Mouse (Mus musculus) common myeloid progenitor, adult 5-6 weeks (primary cell): ENCODE data around the gene Il5. TPM values are rescaled to one million over a fixed set of nuclear protein-coding genes. Genes with fewer than 3 reads are reported as not detected.

Source experiments
- ATAC-seq: replicated peaks from 2 replicates; pipeline ENCODE4 v1.8.0; 2016; ENCODE audit warnings: low read depth, mild to moderate bottlenecking, moderate TSS enrichment, inconsistent platforms; ENCODE audit not compliant: poor library complexity, severe bottlenecking
- total RNA-seq: library from RNA; stranded (forward); fragments of 200-1000, 187-1606 nt; gene quantifications from 2 replicates; pipeline ENCODE4 v1.2.3, GENCODE M21; 2017

Il5 gene
- total RNA-seq, 1 experiment from 2014 or later: not detected

DNA sequence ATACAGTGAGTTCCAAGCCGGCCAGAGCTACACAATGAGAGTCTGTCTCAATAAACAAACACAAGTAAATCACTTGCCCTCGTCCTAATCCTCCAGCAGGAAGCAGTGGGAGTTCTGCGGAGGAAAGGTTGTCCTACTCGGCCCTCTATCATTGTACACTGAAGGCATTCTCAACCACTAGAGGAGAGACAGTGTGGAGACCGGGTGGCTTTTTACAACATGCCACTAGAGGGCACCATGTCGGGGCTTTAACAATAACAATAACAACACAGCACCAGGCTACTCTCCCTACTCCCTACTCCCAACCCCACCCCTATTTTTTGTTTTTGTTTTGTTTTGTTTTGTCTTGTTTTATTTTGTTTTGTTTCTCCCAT lies 17.0 kb downstream of the Il5 start:
- ATAC-seq: peak; percentile 72

DNA sequence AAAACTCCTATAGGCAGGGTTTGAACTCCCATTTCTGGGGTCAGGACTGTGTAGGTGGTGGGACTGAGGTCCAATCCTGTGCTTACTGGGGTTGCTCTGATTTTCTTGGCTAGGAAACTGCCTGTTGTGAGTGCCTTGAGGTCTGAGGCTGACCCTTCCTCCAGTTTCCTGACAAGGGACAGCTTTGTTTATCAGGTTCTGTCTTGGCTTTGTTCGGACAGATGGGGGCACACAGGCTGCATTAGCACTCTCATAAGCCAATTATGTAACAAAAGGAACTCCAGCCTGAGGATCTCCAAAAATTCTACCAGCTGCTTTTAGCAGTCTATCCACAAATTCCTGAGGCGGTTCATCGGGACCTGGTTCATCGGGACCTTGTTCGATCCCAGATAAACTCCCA lies 21.8 kb downstream of the Il5 start:
- no peak for ATAC-seq

DNA sequence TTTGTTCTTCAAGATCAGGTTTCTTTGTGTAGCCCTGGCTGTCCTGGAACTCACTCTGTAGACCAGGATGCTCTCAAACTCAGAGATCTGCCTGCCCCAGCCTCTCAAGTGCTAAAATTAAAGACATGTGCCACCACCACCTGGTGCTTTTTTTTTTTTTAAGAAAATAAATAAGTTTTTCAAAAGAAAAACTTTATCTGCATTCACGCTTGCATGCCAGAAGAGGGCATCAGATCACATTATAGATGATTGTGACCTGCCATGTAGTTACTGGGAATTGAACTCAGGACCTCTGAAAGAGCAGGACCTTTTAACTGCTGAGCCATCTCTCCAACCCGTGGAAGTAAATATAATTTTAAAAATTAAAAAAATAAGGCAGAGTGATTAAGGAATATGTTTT lies 24.7 kb downstream of the Il5 start:
- ATAC-seq: no peak

DNA sequence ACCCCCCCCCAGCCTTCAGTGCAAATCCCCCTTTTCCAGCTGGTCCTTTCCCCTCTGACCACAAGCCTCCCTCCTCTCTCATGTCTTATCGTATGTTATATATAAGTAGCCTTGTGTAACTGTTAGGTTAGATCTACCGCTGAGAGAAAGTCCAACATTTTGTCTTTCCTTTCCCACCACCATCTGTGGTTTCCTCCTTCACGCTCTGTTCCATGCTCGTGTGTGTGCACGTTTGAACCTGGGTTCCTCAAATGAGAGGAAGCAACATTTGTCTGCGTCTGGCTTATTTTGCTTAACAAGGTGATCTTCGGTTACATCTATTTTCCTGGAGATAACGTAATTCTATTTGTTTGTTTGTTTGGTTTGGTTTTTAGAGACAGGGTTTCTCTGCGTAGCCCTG lies 27.4 kb downstream of the Il5 start:
- ATAC-seq: peak; percentile 63

- ATAC-seq: peak; percentile 77
Measured at GRCm38 (mm10) chr11:53748614-53749013, 28.0 kb downstream of the Il5 start.

DNA sequence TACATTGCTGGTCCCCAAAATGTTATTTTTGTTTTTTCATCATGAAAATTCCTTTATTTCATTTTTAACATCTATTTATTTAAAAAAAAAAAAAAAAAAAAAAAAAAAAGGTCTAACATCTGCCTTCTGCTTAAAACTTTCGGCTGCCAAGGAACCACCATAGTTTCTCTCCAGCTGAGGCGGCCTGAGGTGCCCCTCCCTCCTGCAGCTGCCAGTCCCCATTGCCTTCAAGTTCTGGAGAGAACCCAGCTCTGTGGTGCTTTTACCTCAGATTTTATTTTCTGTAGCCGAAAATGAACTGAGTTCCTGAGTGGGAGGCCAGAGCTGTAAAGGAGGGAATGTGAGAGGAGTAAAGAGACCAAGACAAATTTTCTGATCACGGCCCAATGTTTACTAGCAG lies 28.7 kb downstream of the Il5 start:
- ATAC-seq: no peak

DNA sequence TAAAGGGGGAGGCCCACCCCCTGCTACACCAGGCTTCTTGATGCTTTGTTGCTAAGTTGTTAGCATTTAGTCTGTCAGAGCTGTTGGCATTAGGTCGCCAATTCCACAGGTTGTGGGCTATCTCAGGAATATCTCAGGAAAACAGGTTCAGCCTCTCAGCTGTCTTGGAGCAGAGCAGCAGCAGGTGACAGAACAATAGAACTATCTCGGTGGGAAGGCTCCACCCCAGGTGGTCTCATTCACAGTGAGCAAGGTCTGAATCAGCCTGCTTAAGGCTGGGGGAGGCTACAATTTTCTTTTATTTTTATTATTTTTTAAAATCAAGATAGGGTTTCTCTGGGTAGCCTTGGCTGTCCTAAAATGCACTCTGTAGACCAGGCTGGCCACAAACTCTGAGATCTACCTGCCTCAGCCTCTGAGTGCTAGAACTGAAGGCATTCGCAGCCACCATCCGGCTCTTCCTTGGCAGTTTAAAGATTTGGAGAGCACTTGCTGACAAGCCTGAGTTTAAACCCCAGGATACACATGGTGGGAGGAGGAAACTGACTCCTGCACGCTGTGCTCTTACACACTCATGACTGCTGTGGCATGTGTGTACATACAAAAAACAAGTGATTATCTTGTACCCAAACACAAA lies 29.2 kb downstream of the Il5 start:
- no peak for ATAC-seq

DNA sequence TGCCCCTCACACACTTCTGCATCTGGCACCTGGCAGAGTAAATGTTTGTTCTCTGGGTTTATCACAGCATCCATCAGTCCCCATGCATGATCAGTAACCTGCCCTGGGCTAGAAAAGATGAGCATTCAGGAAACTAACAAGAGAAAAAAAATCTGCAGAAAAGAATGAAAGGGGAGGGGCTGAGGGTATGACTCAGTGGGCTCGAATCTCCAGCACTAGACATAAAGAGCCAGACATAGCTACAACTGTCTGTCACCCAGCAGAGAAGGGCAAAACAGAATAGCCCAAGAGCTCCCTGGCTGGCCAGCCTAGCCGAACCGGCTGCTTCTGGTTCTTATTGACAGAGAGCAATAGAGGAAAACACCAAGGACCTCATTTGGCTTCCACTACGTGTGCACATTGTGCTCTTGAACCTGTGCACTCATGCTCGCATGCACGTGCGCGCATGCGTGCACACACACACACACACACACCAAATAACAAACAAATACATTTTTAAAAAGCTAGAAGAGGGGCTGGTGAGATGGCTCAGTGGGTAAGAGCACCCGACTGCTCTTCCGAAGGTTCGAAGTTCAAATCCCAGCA lies 34.5 kb downstream of the Il5 start:
- no peak for ATAC-seq

DNA sequence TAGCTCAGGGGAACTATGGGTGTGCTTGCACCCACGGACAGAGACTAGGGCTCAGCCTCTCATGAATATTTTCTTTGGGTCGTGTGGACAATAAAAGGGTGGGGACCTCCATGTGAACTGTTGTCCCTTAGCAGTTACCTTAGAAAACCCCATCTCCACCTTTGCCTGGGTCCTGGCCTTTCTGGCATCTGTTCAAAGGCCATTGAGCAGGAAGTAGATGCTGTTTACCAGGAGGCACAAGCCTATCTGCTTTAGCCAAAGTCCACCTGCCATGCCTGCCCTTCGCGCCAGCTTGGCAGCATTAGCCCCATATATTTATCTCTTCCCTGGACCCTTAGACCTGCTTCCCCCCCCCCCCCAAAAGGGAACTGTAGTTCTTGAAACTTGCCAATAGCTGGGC lies 37.0 kb downstream of the Il5 start:
- no peak for ATAC-seq

GRCm38 (mm10) chr11:53758033-53758432 lies 37.4 kb downstream of the Il5 start:
- ATAC-seq: 0 out of 2 replicates have a peak, but pooled peaks have one; percentile 36

- ATAC-seq: no peak
Measured at GRCm38 (mm10) chr11:53758791-53759351, 38.3 kb downstream of the Il5 start.

- ATAC-seq: no peak
Measured at GRCm38 (mm10) chr11:53759545-53760406, 39.2 kb downstream of the Il5 start.

DNA sequence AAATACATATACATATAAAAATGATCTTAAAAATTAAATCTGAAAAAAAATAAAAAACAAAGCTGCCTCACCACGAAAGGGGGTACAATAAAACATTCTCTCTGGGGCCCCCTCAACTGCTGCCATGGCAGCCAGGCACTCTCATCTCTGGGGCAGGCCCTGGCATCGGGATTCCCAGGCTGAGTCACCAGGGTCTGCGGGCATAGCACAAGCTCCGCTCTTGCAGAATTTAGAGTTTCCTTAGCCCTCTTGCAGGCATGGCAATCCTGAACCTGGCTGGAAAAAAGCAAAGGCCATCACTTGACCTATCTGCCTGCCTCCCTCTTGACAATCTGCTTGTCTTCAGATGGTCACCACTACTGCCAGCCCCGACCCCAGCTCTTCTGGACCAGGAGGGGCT lies 40.7 kb downstream of the Il5 start:
- no peak for ATAC-seq

DNA sequence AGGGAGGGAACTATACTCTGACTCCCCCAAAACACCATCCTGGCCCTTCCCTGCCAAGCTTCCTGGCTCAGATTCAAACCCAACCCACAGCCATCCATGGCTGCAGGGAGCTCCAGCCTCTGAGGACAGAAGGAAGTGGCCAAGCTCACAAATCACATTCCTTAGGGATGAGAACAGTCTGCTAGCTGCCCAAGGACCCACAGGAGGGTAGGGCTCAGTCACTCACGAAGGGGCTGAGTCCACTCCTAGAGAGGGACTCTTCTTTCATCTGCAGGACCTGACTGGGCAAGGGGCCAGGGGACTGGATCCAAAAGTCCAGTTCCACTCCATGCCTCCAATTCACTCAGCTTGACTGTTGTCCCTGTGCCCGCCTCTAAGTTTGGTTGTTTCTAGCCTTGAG lies 41.2 kb downstream of the Il5 start:
- ATAC-seq: no peak

DNA sequence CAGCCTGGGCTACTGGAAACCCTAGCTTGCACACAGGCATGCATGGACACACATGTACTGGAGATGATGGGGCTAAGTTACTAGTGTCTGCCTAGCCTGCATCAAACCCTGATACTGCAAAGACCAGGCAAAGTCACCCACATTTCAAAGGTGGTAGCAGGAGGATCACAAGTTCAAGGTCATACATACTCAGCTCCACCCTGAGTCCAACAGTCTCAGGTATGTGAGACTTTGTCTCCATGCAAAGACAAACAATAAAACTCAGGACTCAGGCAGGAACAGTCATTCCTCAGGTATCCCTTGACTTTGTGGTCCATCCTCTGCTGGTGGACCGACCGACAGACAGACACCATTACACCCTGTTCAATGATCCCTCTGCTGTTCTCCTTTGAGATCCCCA lies 41.8 kb downstream of the Il5 start:
- ATAC-seq: no peak

DNA sequence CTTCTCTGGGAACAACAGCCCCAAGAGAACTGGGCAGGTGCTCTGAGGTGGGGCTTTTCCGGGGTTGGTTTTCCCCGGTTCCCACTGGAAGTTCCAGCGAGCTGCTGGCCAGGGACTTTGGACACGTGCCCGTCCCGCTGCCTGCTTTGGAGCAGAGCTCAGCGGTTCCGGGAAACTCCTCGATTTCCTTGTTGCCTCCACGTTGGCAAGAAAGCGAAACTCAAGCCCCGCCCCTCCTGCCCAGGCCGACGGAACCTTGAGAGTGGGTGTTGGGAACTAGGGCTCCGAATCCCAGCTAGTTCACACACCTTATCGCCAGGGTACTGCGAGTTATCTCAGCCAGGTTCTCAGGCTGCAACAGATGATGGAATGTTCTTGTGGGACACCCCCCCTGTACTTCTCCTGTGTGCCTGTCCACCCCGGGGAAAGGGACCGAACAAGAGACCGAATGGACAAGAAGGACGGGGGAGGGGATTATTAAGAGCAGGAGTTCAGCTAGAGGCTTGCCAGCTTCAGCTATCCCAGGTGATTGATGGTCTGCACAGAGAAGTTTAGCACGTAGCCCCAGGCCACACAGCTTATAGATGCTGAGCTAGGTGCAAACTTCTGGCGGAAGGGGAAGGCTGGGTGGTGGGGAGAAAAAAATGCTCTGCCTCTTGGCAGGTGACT lies 42.4 kb downstream of the Il5 start:
- ATAC-seq: peak; percentile 42

GRCm38 (mm10) chr11:53763496-53764140 lies 43.0 kb downstream of the Il5 start:
- ATAC-seq: peak; percentile 79

GRCm38 (mm10) chr11:53764581-53764980 lies 44.0 kb downstream of the Il5 start:
- ATAC-seq: no peak

DNA sequence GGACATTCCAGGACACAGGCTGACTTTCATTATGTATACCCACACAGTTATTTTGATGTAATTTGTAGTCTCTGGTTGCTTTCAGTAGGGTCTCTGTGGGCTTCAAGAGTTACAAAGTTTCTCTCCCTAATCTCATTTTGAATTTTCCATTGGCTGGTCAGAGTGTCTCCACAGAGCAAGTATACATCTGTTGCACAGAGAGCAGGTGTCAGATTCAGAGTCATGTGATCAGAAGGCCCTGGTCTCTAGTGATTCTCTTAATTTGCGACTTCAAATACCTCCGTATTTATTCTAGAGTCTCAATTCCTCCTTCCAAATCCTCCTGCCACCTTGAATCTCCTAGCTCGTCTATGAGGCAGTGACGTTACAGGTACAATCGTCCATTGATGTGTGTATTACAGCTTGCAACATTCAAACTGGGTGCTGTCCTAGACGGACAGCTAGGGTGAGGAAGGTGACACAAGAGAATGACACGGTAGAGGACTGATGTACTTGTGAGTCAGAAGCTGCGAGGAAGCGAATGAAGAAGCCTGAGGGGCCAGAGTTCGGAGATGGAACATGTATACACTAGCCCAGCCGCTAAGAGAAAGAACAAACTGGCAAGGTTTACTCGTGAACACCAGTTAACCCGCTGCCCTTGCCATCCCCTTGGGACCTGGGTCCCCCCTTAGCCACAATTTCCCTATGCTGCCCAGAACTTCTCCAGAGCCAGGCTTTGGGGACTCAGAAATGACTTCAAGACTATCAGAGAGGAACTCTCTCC lies 48.0 kb downstream of the Il5 start:
- no peak for ATAC-seq
